Mouse (Mus musculus) cortical plate, adult 2 months (tissue): Measurements from ENCODE around the gene B4galt7. TPM values are rescaled to one million over a fixed set of nuclear protein-coding genes. Genes with fewer than 3 reads are reported as not detected.
"Not testable (repeated sequence)": the region's sequence is repeated elsewhere in the genome, so short reads cannot be mapped to it uniquely, and the experiment has no call there.

Experiments
- H3K27ac ChIP-seq: fragments of 200-500 bp; 2 replicates; pipeline ENCODE4 v1.5.1; 2012; ENCODE audit warnings: low read length, control low read depth, inconsistent platforms; ENCODE audit not compliant: insufficient read depth
- H3K4me1 ChIP-seq: fragments of 200-500 bp; 2 replicates; pipeline ENCODE4 v1.6.1; 2011; ENCODE audit warnings: low read length; ENCODE audit not compliant: control insufficient read depth, insufficient read depth
- H3K4me3 ChIP-seq: fragments of 200-500 bp; 2 replicates; pipeline ENCODE4 v1.5.1; 2011; ENCODE audit warnings: mild to moderate bottlenecking, low read length, control low read depth; ENCODE audit not compliant: insufficient read depth
- CTCF ChIP-seq: fragments of 200-500 bp; IDR thresholded peaks from 2 replicates; pipeline ENCODE4 v1.5.1; 2011; ENCODE audit warnings: mild to moderate bottlenecking, control low read depth, low read length; ENCODE audit not compliant: insufficient read depth; ENCODE audit errors: extremely low read depth
- POLR2A ChIP-seq: fragments of 200-500 bp; IDR thresholded peaks from 2 replicates; pipeline ENCODE4 v1.6.1; 2011; ENCODE audit warnings: mild to moderate bottlenecking, low read length, control low read depth; ENCODE audit not compliant: insufficient read depth; ENCODE audit errors: extremely low read depth
- polyA plus RNA-seq: library from polyadenylated mRNA; depleted of rRNA; stranded (reverse); fragments of >200 nt; gene quantifications from 2 replicates; pipeline ENCODE4 v1.2.3, GENCODE M21; 2012

The B4galt7 gene
- polyA plus RNA-seq, 1 experiment = 30.8 TPM

GRCm38 (mm10) chr13:55571027-55571751 is 28.5 kb upstream of the B4galt7 start, which contains the start of gene Fam193b:
Gene Fam193b (minus strand): TSS chr13:55571120.
- Histone ChIP-seq H3K27ac (0 out of 2 replicates have a peak within 1 kb of the TSS, but pooled peaks have one; percentile 57), H3K4me1 (peaks cover 3% of the 10 kb centered on the region; the same call in 1 of the 2 replicates), H3K4me3 (peak within 1 kb of the TSS; percentile 88)
- TF ChIP-seq CTCF = no peak
- TF ChIP-seq POLR2A = peak; percentile 71

GRCm38 (mm10) chr13:55571977-55572376 is 27.7 kb upstream of the B4galt7 start:
- Histone ChIP-seq H3K4me3 (no peak overlapping the region; the same call in 1 of the 2 replicates), H3K4me1 (peaks cover 3% of the 10 kb centered on the region; the same call in 1 of the 2 replicates), H3K27ac (no peak overlapping the region)
- TF ChIP-seq POLR2A (no peak), CTCF (no peak)

- no peak within 1 kb of the TSS for H3K27ac ChIP-seq
- H3K4me1 ChIP-seq = peaks cover 3% of the 10 kb centered on the region; the same call in 1 of the 2 replicates
- TF ChIP-seq POLR2A (no peak), CTCF (no peak)
- H3K4me3 ChIP-seq = no peak within 1 kb of the TSS
These were observed 26.3 kb upstream of the B4galt7 start, which contains the start of gene Tmed9 for GRCm38 (mm10) chr13:55573432-55573831. Gene Tmed9 (plus strand): TSS chr13:55573732.

- H3K27ac ChIP-seq = no peak overlapping the region
- TF ChIP-seq CTCF = no peak
- TF ChIP-seq POLR2A = no peak
- H3K4me1 ChIP-seq = peaks cover 2% of the 10 kb centered on the region; the same call in 1 of the 2 replicates
- H3K4me3 ChIP-seq = no peak overlapping the region
These were observed 25.4 kb upstream of the B4galt7 start for GRCm38 (mm10) chr13:55574321-55574720.

- TF ChIP-seq POLR2A (no peak), CTCF (no peak)
- Histone ChIP-seq H3K27ac (no peak overlapping the region), H3K4me1 (no peaks in the 10 kb centered on the region), H3K4me3 (no peak overlapping the region)
These were observed 23.8 kb upstream of the B4galt7 start for GRCm38 (mm10) chr13:55575932-55576331.

GRCm38 (mm10) chr13:55576872-55577271 is 22.8 kb upstream of the B4galt7 start:
- H3K27ac ChIP-seq, H3K4me3 ChIP-seq, H3K4me1 ChIP-seq: not testable (repeated sequence)

- Histone ChIP-seq H3K27ac (no peak overlapping the region), H3K4me3 (no peak overlapping the region), H3K4me1 (no peaks in the 10 kb centered on the region)
- no peak for TF ChIP-seq POLR2A
- no peak for TF ChIP-seq CTCF
These were observed 21.6 kb upstream of the B4galt7 start for GRCm38 (mm10) chr13:55578086-55578485.

- Histone ChIP-seq H3K4me3 (no peak overlapping the region; the same call in 1 of the 2 replicates), H3K27ac (no peak overlapping the region), H3K4me1 (peaks cover 2% of the 10 kb centered on the region; the same call in 1 of the 2 replicates)
- TF ChIP-seq POLR2A (no peak), CTCF (no peak)
These were observed 7.7 kb upstream of the B4galt7 start for GRCm38 (mm10) chr13:55591961-55592490.

- peak overlapping the region; percentile 52 for H3K4me3 ChIP-seq
- H3K4me1 ChIP-seq = peaks cover 2% of the 10 kb centered on the region; the same call in 1 of the 2 replicates
- H3K27ac ChIP-seq = peak overlapping the region; percentile 33; the same call in 1 of the 2 replicates
- TF ChIP-seq POLR2A (peak; percentile 94), CTCF (no peak)
These were observed 7.0 kb upstream of the B4galt7 start for GRCm38 (mm10) chr13:55592512-55593253.

GRCm38 (mm10) chr13:55593254-55593747 is 6.4 kb upstream of the B4galt7 start:
- TF ChIP-seq POLR2A (no peak), CTCF (no peak)
- Histone ChIP-seq H3K4me1 (peaks cover 2% of the 10 kb centered on the region; the same call in 1 of the 2 replicates), H3K27ac (peak overlapping the region; percentile 24; the same call in 1 of the 2 replicates), H3K4me3 (peak overlapping the region; percentile 52)
